Mouse (Mus musculus): ENCODE results near the gene Sox9.

The Sox9 gene

DNA sequence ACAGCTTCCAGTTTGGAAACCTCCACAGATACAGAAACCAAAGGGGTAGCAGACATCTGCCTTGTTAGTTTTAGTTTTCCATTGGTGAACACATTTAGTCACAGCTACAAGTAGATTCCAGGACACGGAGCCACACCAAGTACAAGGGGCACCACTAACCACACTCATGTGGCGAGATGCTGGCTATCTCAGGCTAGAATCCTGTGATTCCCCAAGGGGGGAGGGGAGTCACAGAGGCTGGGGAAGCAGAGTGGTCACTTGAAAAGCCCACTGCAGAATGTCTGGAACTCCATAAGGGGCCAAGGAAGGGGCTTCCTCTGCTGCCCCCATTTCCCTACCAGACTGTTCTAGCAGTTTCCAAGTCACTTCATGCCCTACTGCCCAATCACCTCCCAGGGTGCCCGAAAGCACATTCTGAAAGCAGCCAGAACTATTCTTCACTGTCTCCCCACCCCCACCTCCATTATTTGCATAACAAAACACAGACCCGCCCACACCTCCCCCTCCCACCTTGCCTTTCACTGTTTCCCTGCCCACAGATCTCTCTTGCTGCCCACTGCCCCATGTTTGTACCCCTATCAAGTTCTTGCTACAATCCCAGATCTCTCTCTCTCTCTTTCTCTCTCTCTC, 19.3 kb downstream of the Sox9 start:
- no peak for DNase-seq

DNA sequence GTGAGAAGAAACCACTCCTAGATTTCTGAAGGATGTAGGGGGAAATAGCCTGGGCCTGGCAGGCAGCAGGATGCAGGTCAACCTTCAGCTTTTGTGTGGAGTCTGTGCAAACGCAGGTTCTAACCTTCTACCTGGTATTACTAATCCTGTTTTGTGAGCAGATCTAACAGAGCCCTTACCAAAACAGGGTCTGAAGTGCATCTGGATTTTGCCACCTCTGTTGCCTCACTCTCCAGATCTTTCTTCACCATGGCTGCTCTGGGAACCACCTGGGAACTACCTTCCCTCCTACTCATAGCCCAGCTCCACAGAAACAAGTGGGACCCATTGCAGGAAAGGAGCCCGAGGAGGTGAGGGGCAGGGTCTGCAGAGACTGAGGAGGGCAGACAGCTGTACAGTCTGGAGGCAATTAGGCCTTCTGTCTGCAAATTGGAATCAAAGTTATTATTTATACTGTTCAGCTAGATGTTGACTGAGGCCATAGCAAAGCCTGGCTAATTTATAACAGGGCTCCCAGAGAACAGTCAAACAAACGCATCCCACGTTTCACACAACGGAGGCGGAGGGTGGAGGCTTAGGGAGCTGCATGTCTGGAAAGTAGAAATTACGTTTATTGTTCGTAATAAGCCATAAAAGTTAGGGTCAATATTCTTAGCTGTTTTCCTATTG, 25.9 kb downstream of the Sox9 start:
- no peak for DNase-seq

GRCm38 (mm10) chr11:112810447-112811151, 28.6 kb downstream of the Sox9 start:
- no peak for DNase-seq

- DNase-seq: no peak
Measured at GRCm38 (mm10) chr11:112811152-112811871, 29.3 kb downstream of the Sox9 start.

- no peak for DNase-seq
Measured at GRCm38 (mm10) chr11:112817829-112818650, 36.0 kb downstream of the Sox9 start.

- no peak for DNase-seq
Measured at GRCm38 (mm10) chr11:112818651-112819270, 36.7 kb downstream of the Sox9 start.

DNA sequence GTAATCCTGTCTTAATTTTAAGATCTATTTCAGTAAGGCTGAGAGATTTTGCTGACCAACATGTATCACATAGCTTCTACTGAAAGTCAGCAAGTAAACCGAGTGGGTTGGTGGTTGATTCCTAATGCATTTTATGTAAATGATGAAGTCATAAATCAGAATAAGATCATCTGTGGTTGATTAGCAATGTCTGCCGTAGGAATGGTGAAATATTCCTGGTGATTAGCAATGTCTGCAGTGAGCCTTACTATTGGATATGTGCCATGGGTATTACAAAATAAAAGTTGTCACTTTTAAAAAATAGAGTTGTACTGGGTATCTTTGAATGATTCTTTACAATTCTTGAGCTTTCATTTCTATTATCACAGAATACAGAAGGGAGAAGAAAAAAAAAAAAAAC, 39.5 kb downstream of the Sox9 start:
- DNase-seq: no peak

DNA sequence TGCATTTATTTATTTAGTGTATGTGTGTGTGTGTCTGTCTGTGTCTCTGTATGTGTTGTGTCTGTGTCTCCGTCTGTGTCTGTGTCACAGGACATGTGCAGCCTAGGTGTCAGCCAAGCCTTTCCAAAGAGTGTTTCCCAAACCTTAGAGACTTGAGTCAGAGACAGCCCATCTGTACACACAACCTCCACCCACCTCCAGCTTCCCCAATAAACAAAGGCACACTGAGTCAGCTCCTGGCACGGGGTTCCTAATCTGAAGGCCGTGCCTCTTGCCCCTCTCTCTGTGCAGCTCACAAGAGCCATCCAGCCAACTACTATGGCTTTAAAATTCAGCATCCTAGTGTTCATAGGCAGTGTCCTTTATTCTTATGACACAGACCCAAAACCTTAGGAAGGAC, 42.1 kb downstream of the Sox9 start:
- DNase-seq: no peak

DNA sequence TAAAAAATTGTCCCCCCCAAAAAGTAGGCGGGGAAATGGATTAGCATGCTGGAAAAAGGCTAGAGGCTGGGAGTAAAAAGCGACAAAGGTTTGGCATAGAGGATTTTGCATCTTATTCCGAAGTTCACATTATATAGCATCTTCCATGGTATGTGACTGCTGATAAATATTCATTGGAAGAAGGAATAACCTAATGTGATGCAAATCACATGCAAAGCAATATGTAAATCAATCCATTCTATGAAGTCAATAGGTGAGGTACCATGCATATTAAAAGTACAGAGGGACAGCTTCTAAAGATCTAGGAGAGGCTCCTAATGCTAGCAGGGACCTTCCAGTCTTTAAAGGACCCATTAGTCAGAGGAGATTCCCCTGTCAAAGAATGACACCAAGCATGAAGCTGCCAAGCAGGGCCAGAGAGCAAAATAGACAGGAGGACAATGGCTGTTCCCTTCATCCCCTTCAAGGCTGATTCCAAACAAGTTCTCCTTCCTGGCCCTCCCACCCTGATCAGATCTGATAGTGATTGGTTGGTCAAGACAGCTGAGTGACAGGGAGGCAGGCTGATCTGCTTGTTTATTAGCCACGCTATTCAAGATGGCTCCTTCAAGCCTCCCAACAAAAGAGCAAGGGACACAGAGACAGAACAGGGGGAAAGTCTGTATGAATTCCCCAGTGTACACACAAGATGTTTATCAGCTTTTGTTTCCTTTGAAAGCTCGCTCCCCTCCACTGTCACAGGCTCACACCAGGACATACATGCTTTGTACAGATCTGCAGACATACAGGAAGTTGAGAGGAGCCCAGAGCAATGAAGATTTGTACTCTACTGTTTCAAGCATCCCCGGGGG, 44.4 kb downstream of the Sox9 start:
- no peak for DNase-seq

GRCm38 (mm10) chr11:112827044-112827347, 45.0 kb downstream of the Sox9 start:
- DNase-seq: no peak

GRCm38 (mm10) chr11:112828553-112829287, 46.7 kb downstream of the Sox9 start:
- DNase-seq: no peak

- no peak for DNase-seq
Measured at GRCm38 (mm10) chr11:112834245-112835005, 52.4 kb downstream of the Sox9 start.

GRCm38 (mm10) chr11:112835468-112836092, 53.6 kb downstream of the Sox9 start:
- DNase-seq: no peak
